Mouse (Mus musculus) myocyte (in vitro differentiated cells): ENCODE data around the gene Sla2. TPM values are rescaled to one million over a fixed set of nuclear protein-coding genes. Genes with fewer than 3 reads are reported as not detected.

Experiments used
- H3K27me3 ChIP-seq: one replicate; pipeline ENCODE4 v1.6.1; 2011; ENCODE audit not compliant: control insufficient read depth, insufficient read depth, insufficient read length
- H3K36me3 ChIP-seq: one replicate; pipeline ENCODE4 v1.6.1; 2011; ENCODE audit not compliant: control insufficient read depth, insufficient read depth
- H3K4me2 ChIP-seq: one replicate; pipeline ENCODE4 v1.6.1; 2011; ENCODE audit warnings: low read depth, control low read depth
- H3K4me3 ChIP-seq: one replicate; pipeline ENCODE4 v1.5.1; 2011; ENCODE audit warnings: mild to moderate bottlenecking, control low read depth, moderate library complexity
- H3K79me2 ChIP-seq: one replicate; pipeline ENCODE4 v1.6.1; 2011; ENCODE audit not compliant: control insufficient read depth, insufficient read depth
- H3ac ChIP-seq: one replicate; pipeline ENCODE4 v1.6.1; 2011; ENCODE audit not compliant: control insufficient read depth, insufficient read length
- CEBPB ChIP-seq: IDR thresholded peaks from 2 replicates; pipeline ENCODE4 v1.6.1; 2011; ENCODE audit warnings: mild to moderate bottlenecking, moderate library complexity; ENCODE audit not compliant: poor library complexity, insufficient read depth, severe bottlenecking
- E2F4 ChIP-seq: IDR thresholded peaks from one replicate; pipeline ENCODE4 v1.6.1; 2011; ENCODE audit warnings: mild to moderate bottlenecking, control low read depth, moderate library complexity; ENCODE audit not compliant: insufficient read depth
- MAX ChIP-seq: IDR thresholded peaks from one replicate; pipeline ENCODE4 v1.6.1; 2011; ENCODE audit warnings: low read depth, mild to moderate bottlenecking, control low read depth
- MYOD1 ChIP-seq, 3 experiments: IDR thresholded peaks; one replicate each; pipeline ENCODE4 v1.6.1; 2011; ENCODE audit warnings: control low read depth in 2 of 3, low read depth in 2 of 3, mild to moderate bottlenecking in 2 of 3, moderate library complexity in 1 of 3; ENCODE audit not compliant: insufficient read length in 2 of 3, control insufficient read depth in 1 of 3
- MYOG ChIP-seq, 3 experiments: IDR thresholded peaks; one replicate each; pipeline ENCODE4 v1.6.1; 2011; ENCODE audit warnings: control low read depth in 2 of 3, low read depth in 2 of 3, mild to moderate bottlenecking in 2 of 3; ENCODE audit not compliant: insufficient read length in 2 of 3, control insufficient read depth in 1 of 3, insufficient read depth in 1 of 3
- POLR2A ChIP-seq: IDR thresholded peaks from one replicate; pipeline ENCODE4 v1.6.1; 2011; ENCODE audit warnings: low read depth, mild to moderate bottlenecking, control low read depth, moderate library complexity; ENCODE audit not compliant: insufficient read length
- POLR2AphosphoS2 ChIP-seq: IDR thresholded peaks from one replicate; pipeline ENCODE4 v1.6.1; 2011; ENCODE audit warnings: low read depth, control low read depth; ENCODE audit not compliant: insufficient read length
- REST ChIP-seq: IDR thresholded peaks from one replicate; pipeline ENCODE4 v1.6.1; 2011; ENCODE audit warnings: mild to moderate bottlenecking, control low read depth, moderate library complexity; ENCODE audit not compliant: insufficient read depth, insufficient read length
- SRF ChIP-seq: IDR thresholded peaks from one replicate; pipeline ENCODE4 v1.6.1; 2011; ENCODE audit warnings: low read depth; ENCODE audit not compliant: control insufficient read depth, insufficient read length
- TCF12 ChIP-seq: IDR thresholded peaks from one replicate; pipeline ENCODE4 v1.6.1; 2011; ENCODE audit warnings: mild to moderate bottlenecking, control low read depth; ENCODE audit not compliant: poor library complexity, insufficient read depth, severe bottlenecking
- TCF3 ChIP-seq: IDR thresholded peaks from one replicate; pipeline ENCODE4 v1.6.1; 2011; ENCODE audit warnings: low read depth, control low read depth; ENCODE audit not compliant: insufficient read length
- USF1 ChIP-seq: IDR thresholded peaks from one replicate; pipeline ENCODE4 v1.6.1; 2011; ENCODE audit warnings: low read depth, mild to moderate bottlenecking, control low read depth, moderate library complexity
- polyA plus RNA-seq: library from polyadenylated mRNA; unstranded; fragments of >200 nt; fragmentation: generic; extraction: Trizol; gene quantifications from one replicate; pipeline ENCODE4 v1.2.1, GENCODE M21; 2012; ENCODE audit warnings: missing spikeins

Sla2 gene
- polyA plus RNA-seq, 1 experiment, result 0.18 TPM

- peaks cover 13% of the 10 kb centered on the region for H3K79me2 ChIP-seq
- peaks cover 30% of the 10 kb centered on the region for H3K36me3 ChIP-seq
- H3ac ChIP-seq, result no peak overlapping the region
- no peak overlapping the region for H3K4me2 ChIP-seq
- TF ChIP-seq MAX, result no peak
- TF ChIP-seq REST, result no peak
- TF ChIP-seq MYOD1 (IDR thresholded peaks at IDR 0.05; ENCODE audit: control insufficient read depth in 1 of 3, insufficient read length in 2 of 3, low read depth in 2 of 3), result no peak
- no peak for TF ChIP-seq USF1
- no peaks in the 10 kb centered on the region for H3K27me3 ChIP-seq
- H3K4me3 ChIP-seq, result no peak overlapping the region
Observed at GRCm38 (mm10) chr2:156874047-156874759, 12.8 kb downstream of the Sla2 start.

GRCm38 (mm10) chr2:156873629-156874028 lies 13.4 kb downstream of the Sla2 start:
- Histone ChIP-seq H3K79me2 (peaks cover 15% of the 10 kb centered on the region), H3K4me2 (no peak overlapping the region), H3K4me3 (no peak overlapping the region), H3K36me3 (peaks cover 34% of the 10 kb centered on the region), H3K27me3 (no peaks in the 10 kb centered on the region), H3ac (no peak overlapping the region)
- TF ChIP-seq POLR2AphosphoS2 (no peak), USF1 (no peak), SRF (no peak), TCF12 (no peak), REST (no peak), E2F4 (no peak), POLR2A (no peak), CEBPB (no peak), TCF3 (no peak), MAX (no peak), MYOG (IDR thresholded peaks at IDR 0.05; ENCODE audit: control insufficient read depth in 1 of 3, insufficient read depth in 1 of 3, insufficient read length in 2 of 3, low read depth in 2 of 3) (no peak), MYOD1 (IDR thresholded peaks at IDR 0.05; ENCODE audit: control insufficient read depth in 1 of 3, insufficient read length in 2 of 3, low read depth in 2 of 3) (no peak)

- TF ChIP-seq USF1 (no peak), POLR2AphosphoS2 (no peak), SRF (no peak)
- Histone ChIP-seq H3K4me2 (no peak overlapping the region), H3K36me3 (peaks cover 51% of the 10 kb centered on the region), H3K79me2 (peaks cover 35% of the 10 kb centered on the region), H3K27me3 (no peaks in the 10 kb centered on the region), H3ac (no peak overlapping the region), H3K4me3 (no peak overlapping the region)
Observed at GRCm38 (mm10) chr2:156870519-156870918, 16.5 kb downstream of the Sla2 start.

GRCm38 (mm10) chr2:156869554-156869953 lies 17.4 kb downstream of the Sla2 start:
- Histone ChIP-seq H3K4me3 (no peak overlapping the region), H3K4me2 (no peak overlapping the region), H3ac (no peak overlapping the region), H3K27me3 (no peaks in the 10 kb centered on the region), H3K79me2 (peaks cover 44% of the 10 kb centered on the region), H3K36me3 (peaks cover 41% of the 10 kb centered on the region)
- no peak for TF ChIP-seq CEBPB
- TF ChIP-seq POLR2AphosphoS2, result no peak
- TF ChIP-seq TCF12, result no peak
- TF ChIP-seq SRF, result no peak
- TF ChIP-seq E2F4, result no peak
- no peak for TF ChIP-seq REST
- TF ChIP-seq POLR2A, result no peak
- TF ChIP-seq MAX, result no peak
- TF ChIP-seq MYOD1 (IDR thresholded peaks at IDR 0.05; ENCODE audit: control insufficient read depth in 1 of 3, insufficient read length in 2 of 3, low read depth in 2 of 3), result no peak
- no peak for TF ChIP-seq TCF3
- TF ChIP-seq USF1, result no peak
- no peak for TF ChIP-seq MYOG (IDR thresholded peaks at IDR 0.05; ENCODE audit: control insufficient read depth in 1 of 3, insufficient read depth in 1 of 3, insufficient read length in 2 of 3, low read depth in 2 of 3)

- no peaks in the 10 kb centered on the region for H3K27me3 ChIP-seq
- TF ChIP-seq CEBPB (no peak), POLR2AphosphoS2 (no peak), USF1 (no peak), TCF3 (no peak), POLR2A (no peak)
- H3K4me3 ChIP-seq, result no peak overlapping the region
- no peak overlapping the region for H3K4me2 ChIP-seq
- peaks cover 40% of the 10 kb centered on the region for H3K36me3 ChIP-seq
- H3K79me2 ChIP-seq, result peaks cover 49% of the 10 kb centered on the region
- H3ac ChIP-seq, result no peak overlapping the region
Observed at GRCm38 (mm10) chr2:156868994-156869393, 18.0 kb downstream of the Sla2 start.
